Mouse (Mus musculus) kidney, embryonic 14.5 days (tissue): ENCODE data around the gene Ptpn7. TPM values are rescaled to one million over a fixed set of nuclear protein-coding genes. Genes with fewer than 3 reads are reported as not detected.

Experiments
- ATAC-seq: fragments of 200-750 bp; cut with Nextera tagmentation; 2 replicates; pipeline ENCODE4 v1.8.0; 2017; ENCODE audit warnings: moderate number of reproducible peaks, mild to moderate bottlenecking, moderate TSS enrichment, moderate library complexity; ENCODE audit not compliant: low FRiP score, low TSS enrichment
- H3K27ac ChIP-seq: fragments of 300-500 bp; sonication (generic); 2 replicates; pipeline ENCODE4 v1.5.1; 2014; ENCODE audit warnings: low read depth, mild to moderate bottlenecking, low read length, moderate library complexity, mixed read lengths
- H3K27me3 ChIP-seq: fragments of 300-500 bp; sonication (generic); 2 replicates; pipeline ENCODE4 v1.6.1; 2014; ENCODE audit warnings: mild to moderate bottlenecking, low read length; ENCODE audit not compliant: control insufficient read depth, insufficient read depth
- H3K36me3 ChIP-seq: fragments of 300-500 bp; sonication (generic); 2 replicates; pipeline ENCODE4 v1.6.1; 2014; ENCODE audit warnings: low read length, mixed read lengths; ENCODE audit not compliant: control insufficient read depth, insufficient read depth
- H3K4me1 ChIP-seq: fragments of 300-500 bp; sonication (generic); 2 replicates; pipeline ENCODE4 v1.6.1; 2014; ENCODE audit warnings: low read length, mixed read lengths; ENCODE audit not compliant: control insufficient read depth, insufficient read depth
- H3K4me2 ChIP-seq: fragments of 300-500 bp; sonication (generic); replicated peaks from 2 replicates; pipeline ENCODE4 v1.6.1; 2014; ENCODE audit warnings: low read depth, mild to moderate bottlenecking, low read length
- H3K4me3 ChIP-seq: fragments of 300-500 bp; sonication (generic); 2 replicates; pipeline ENCODE4 v1.5.1; 2014; ENCODE audit warnings: mild to moderate bottlenecking, low read length
- H3K9ac ChIP-seq: fragments of 300-500 bp; sonication (generic); 2 replicates; pipeline ENCODE4 v1.6.1; 2014; ENCODE audit warnings: low read depth, mild to moderate bottlenecking, low read length, moderate library complexity
- H3K9me3 ChIP-seq: fragments of 300-500 bp; sonication (generic); 2 replicates; pipeline ENCODE4 v1.6.1; 2016; ENCODE audit warnings: low read length; ENCODE audit not compliant: control insufficient read depth
- WGBS: fragments of 180-500 bp; shearing (Covaris S2); extraction: QIAGEN DNeasy Blood & Tissue Kit; methylation state at CpG from one replicate; pipeline ENCODE4 v1.1.7; 2014; 5-methylcytosine and 5-hydroxymethylcytosine counted together
- polyA plus RNA-seq: library from polyadenylated mRNA; unstranded; fragments of >200 nt; fragmentation: Nextera tagmentation; extraction: Ambion mirVana; gene quantifications from 2 replicates; pipeline ENCODE4 v1.2.1, GENCODE M21; 2014

Ptpn7 gene
- polyA plus RNA-seq: 0.66 and 0.83 TPM in 2 replicates

DNA sequence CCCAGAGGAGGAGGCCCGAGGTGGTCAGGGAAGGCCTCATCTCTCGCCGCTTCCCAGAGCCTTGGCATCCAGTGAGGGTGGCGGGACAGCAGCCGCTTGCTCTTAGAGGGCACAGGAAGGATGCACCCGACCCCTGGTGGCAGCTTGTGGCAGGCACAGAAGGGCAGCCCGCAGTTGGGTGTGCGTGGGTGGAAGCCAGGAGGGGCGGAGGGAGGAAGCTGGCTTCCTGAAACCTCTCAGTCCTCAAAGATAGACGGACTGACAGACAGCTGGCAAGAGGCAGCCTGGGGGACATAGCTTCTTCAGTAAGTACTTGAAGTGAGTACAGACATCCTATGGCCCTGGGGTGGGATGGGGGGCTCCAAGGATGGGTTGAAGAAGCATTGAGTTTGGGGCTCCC, at the start of gene Ptpn7:
Ptpn7 (plus strand) TSS at position 228 of the 400 bp plus-strand sequence.
- 36% methylated on average over 10 of the region's 10 CpGs for WGBS
- 0 out of 2 replicates have a peak, but pooled peaks cover 3% of the 10 kb centered on the region for H3K27me3 ChIP-seq
- peak within 1 kb of the TSS; percentile 15; the same call in 1 of the 2 replicates for H3K27ac ChIP-seq
- H3K9me3 ChIP-seq: no peaks in the 10 kb centered on the region
- H3K4me1 ChIP-seq: peaks cover 20% of the 10 kb centered on the region
- no peak within 1 kb of the TSS for H3K9ac ChIP-seq
- no peak for ATAC-seq
- H3K4me3 ChIP-seq: no peak within 1 kb of the TSS
- no peaks in the 10 kb centered on the region for H3K36me3 ChIP-seq
- H3K4me2 ChIP-seq: no peak within 1 kb of the TSS

GRCm38 (mm10) chr1:135083465-135083864, 49.0 kb upstream of the Ptpn7 start:
- Histone ChIP-seq H3K4me2 (no peak overlapping the region), H3K4me3 (no peak overlapping the region), H3K36me3 (no peaks in the 10 kb centered on the region), H3K9ac (no peak overlapping the region), H3K27me3 (peaks cover 32% of the 10 kb centered on the region), H3K9me3 (no peaks in the 10 kb centered on the region), H3K27ac (no peak overlapping the region), H3K4me1 (no peaks in the 10 kb centered on the region)
- 86% methylated on average over 9 of the region's 9 CpGs for WGBS
- ATAC-seq: no peak

DNA sequence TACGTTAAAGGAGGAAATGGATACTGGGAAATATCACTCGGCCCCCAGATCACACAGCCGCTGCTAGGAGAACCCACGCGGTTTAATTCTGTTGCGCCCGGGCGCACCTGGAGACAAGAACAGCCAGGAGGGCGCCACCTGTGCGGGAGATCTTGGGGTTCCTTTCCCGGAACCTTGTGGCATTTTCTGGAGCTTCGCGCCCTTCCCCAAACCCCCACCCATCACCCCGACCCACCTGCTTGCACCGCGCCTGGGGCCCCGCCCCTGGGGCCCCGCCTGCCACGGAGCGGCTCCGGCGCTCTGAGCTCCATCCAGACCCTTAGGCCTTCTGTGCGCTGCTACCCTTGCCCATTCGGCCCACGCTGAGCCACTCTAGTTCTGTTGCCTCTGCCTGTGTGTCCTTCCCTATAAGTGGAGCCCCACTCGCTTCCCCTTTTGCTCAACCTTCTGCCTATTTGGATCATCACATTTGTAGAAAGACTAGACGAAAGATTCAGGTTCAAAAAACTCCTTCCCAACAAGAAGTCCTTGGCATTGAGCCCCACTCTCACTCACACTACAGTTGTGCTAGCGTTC, 47.1 kb upstream of the Ptpn7 start:
- Histone ChIP-seq H3K4me3 (no peak overlapping the region), H3K27ac (no peak overlapping the region), H3K9ac (no peak overlapping the region), H3K27me3 (peaks cover 32% of the 10 kb centered on the region), H3K4me2 (peak overlapping the region; percentile 38), H3K9me3 (no peaks in the 10 kb centered on the region), H3K36me3 (no peaks in the 10 kb centered on the region), H3K4me1 (no peaks in the 10 kb centered on the region)
- 14% methylated on average over 28 of the region's 28 CpGs for WGBS
- ATAC-seq: no peak

DNA sequence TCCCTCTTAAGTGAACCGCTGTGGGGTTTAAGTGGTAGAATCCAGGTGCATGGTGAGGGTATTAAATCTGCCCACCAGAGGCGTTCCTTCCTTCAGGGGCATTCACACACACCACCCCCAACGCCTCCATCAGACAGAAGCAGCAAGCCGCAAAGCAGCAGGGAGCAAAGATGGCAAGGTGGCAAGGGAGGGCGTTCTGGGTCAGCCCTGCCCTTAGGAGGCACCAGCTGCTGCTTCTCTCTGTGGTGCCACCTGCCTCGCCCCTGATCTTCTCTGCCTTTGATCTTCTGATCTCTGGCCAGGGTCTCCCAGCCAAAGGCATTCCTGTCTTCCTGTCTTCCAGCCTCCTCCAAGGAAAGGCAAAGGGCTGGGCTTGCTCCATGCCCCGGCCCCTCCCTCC, 46.5 kb upstream of the Ptpn7 start:
- no peaks in the 10 kb centered on the region for H3K36me3 ChIP-seq
- H3K9ac ChIP-seq: no peak overlapping the region
- H3K4me3 ChIP-seq: no peak overlapping the region
- no peak for ATAC-seq
- H3K4me2 ChIP-seq: no peak overlapping the region
- H3K27me3 ChIP-seq: peaks cover 32% of the 10 kb centered on the region
- WGBS: 16% methylated on average over 7 of the region's 7 CpGs
- H3K4me1 ChIP-seq: no peaks in the 10 kb centered on the region
- no peak overlapping the region for H3K27ac ChIP-seq
- no peaks in the 10 kb centered on the region for H3K9me3 ChIP-seq

DNA sequence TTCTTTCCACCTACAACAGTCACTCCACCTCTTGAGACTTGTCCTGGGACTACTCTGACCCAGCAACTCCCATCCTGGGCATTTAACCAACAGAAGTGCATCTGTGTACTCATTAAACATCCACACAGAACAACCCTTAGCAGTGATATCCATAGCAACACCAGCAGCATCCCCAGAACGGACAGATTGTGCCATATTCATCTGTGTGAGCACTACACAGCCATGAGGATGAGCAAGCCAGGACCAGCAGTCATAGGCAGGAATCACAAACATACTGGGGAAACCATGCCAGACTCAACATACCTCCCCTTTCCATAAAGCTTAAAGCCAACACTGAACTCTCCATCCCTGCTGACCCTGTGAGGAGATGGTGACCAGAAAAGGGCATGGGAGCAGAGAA, 45.1 kb upstream of the Ptpn7 start:
- no peak overlapping the region for H3K4me2 ChIP-seq
- no peak for ATAC-seq
- H3K36me3 ChIP-seq: no peaks in the 10 kb centered on the region
- no peak overlapping the region for H3K9ac ChIP-seq
- no peak overlapping the region for H3K27ac ChIP-seq
- H3K9me3 ChIP-seq: no peaks in the 10 kb centered on the region
- 65% methylated on average over 1 of the region's 1 CpGs for WGBS
- H3K4me1 ChIP-seq: no peaks in the 10 kb centered on the region
- H3K4me3 ChIP-seq: no peak overlapping the region
- peaks cover 32% of the 10 kb centered on the region for H3K27me3 ChIP-seq

DNA sequence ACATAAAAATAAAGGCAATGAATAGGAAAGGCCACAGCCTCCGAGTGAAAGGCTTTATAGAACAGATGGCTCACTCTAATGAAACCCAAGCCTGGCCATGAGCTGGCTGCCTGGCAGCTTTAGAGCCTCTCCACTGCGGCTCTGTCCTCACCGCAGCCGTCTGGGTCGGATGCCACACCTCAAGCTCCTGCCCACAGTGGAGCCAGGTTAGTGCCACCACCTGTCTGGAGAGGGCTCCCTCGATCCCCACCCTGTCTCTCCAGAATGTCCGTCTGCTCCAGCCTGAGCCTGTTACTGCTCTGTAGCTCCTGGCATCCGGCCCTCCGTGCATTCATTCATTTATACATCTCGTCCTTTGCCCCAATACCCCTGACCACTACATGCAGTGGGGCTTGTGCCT, 42.9 kb upstream of the Ptpn7 start:
- 74% methylated on average over 10 of the region's 10 CpGs for WGBS
- H3K36me3 ChIP-seq: no peaks in the 10 kb centered on the region
- H3K4me3 ChIP-seq: no peak overlapping the region
- H3K9ac ChIP-seq: no peak overlapping the region
- ATAC-seq: no peak
- H3K9me3 ChIP-seq: no peaks in the 10 kb centered on the region
- H3K27ac ChIP-seq: no peak overlapping the region
- H3K4me1 ChIP-seq: no peaks in the 10 kb centered on the region
- H3K27me3 ChIP-seq: peaks cover 26% of the 10 kb centered on the region
- no peak overlapping the region for H3K4me2 ChIP-seq

DNA sequence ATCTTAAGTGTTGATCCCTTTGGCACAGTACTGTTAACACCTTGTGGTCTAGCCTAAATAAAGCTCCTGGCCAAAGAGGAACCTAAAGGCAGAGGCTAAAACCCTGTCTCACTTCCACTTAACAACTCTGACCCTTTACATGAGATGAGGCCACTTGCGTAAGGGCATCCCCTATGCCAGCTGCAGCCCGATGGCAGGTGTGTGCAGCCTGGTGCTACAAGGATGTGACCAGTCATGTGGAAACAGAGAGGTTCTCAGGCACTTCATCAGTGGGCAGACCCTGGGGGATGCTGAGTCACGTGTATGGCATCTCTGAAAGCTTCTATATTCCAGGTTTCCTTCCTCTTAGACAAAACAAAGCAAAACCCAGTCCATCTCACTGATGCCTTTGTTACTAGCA, 41.6 kb upstream of the Ptpn7 start:
- 46% methylated on average over 3 of the region's 3 CpGs for WGBS
- no peak overlapping the region for H3K4me2 ChIP-seq
- H3K4me3 ChIP-seq: no peak overlapping the region
- ATAC-seq: no peak
- H3K27me3 ChIP-seq: peaks cover 14% of the 10 kb centered on the region
- no peak overlapping the region for H3K27ac ChIP-seq
- no peaks in the 10 kb centered on the region for H3K9me3 ChIP-seq
- no peaks in the 10 kb centered on the region for H3K36me3 ChIP-seq
- H3K9ac ChIP-seq: no peak overlapping the region
- H3K4me1 ChIP-seq: no peaks in the 10 kb centered on the region

DNA sequence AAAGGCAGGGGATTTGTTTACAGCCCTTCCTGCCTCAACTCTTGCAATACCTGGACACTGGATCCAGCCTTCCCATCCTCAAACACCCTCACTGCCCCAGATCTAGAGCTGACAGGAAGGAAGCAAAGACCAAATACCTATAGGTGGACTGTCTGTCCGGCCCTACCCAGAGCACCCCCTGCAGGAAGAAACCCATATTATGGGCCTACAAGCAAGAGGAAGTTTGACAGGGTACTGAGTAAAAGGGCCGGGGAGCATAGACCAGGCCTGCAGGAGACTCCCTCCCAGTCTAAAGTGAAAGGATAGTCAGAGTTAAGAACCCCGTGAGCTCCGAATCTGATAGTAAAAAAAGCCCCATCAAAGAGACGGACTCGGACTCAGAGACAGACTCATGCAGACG, 37.8 kb upstream of the Ptpn7 start:
- Histone ChIP-seq H3K9me3 (no peaks in the 10 kb centered on the region), H3K9ac (no peak overlapping the region), H3K27me3 (peaks cover 4% of the 10 kb centered on the region; the same call in 1 of the 2 replicates), H3K36me3 (no peaks in the 10 kb centered on the region), H3K4me3 (no peak overlapping the region), H3K4me1 (no peaks in the 10 kb centered on the region), H3K4me2 (no peak overlapping the region), H3K27ac (no peak overlapping the region)
- WGBS: 55% methylated on average over 7 of the region's 7 CpGs
- ATAC-seq: no peak

DNA sequence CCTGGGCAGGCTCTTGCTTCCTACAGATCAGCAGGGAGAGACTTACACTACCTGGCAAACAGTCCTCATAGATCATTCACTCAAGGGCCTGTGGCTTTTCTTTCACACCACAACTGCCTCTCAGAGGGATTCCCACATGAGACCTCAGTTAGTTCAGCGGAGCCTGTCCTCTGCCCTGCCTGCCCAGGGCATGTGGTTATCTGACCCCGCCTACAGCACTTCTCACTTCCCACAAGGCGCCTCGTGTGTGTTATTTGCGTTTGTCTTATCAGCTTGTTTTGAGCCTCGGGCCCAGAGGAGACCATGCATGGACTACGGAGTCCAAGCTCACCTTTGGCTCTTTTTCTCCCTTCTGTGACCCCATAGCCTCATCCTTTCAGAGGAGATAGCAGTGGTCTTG, 37.3 kb upstream of the Ptpn7 start:
- Histone ChIP-seq H3K27ac (no peak overlapping the region), H3K4me2 (no peak overlapping the region), H3K4me1 (no peaks in the 10 kb centered on the region), H3K9ac (no peak overlapping the region), H3K36me3 (no peaks in the 10 kb centered on the region), H3K4me3 (no peak overlapping the region), H3K27me3 (peaks cover 6% of the 10 kb centered on the region), H3K9me3 (no peaks in the 10 kb centered on the region)
- no peak for ATAC-seq
- WGBS: 40% methylated on average over 7 of the region's 7 CpGs
